Comparison of ENCODE assay signal across 11 mouse cellular contexts in the genomic region with DNA sequence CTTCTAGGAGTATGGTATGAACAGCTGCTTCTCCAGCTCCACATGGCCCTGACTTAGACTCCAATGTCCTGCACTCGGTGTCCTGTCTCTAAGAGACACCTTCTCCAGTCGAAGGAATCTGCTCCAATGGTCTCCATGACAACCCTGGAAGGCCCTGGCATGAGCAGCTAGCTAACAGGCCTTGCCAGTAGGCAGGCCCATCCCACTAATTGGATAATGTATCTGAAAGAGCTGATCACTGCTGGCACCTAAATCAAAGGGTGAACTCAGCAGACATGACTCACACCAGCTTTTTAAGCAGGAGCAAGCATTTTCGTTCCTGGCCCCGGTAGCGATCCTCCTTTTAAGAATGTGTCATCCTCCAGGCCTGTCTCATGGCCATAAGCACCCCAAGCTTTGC.
DNase-seq lines count a peak whose midpoint lies in the region; ATAC-seq and TF ChIP-seq lines count a peak whose summit lies in the region.
"Had no signal": no experiment of that assay in that cellular context is flagged by ENCODE, and none has a peak within 500 bp of the region (broad histone marks: within the 10 kb centered on the region; RNA-seq: fewer than 3 reads in every experiment).

No protein-coding gene starts in this region.

- no peak for TF ChIP-seq CTCF in hindbrain, postnatal 0 days (IDR thresholded peaks at IDR 0.05; ENCODE audit: low read depth)

- H3K9ac ChIP-seq in hindbrain, postnatal 0 days (replicated peaks; ENCODE audit: low read length) = no peak overlapping the region
- H3K9ac ChIP-seq in midbrain, embryonic 11.5 days (ENCODE audit: low read length) = no peak overlapping the region
- no peak overlapping the region for H3K9ac ChIP-seq in kidney, embryonic 14.5 days (ENCODE audit: low read depth, low read length)
- H3K9ac ChIP-seq: liver, embryonic 15.5 days had no signal

- 0 out of 2 replicates have a peak overlapping the region, but pooled peaks have one; percentile 32 for H3K27ac ChIP-seq in hindbrain, postnatal 0 days
- no peak overlapping the region for H3K27ac ChIP-seq in midbrain, embryonic 11.5 days (ENCODE audit: low read depth, low read length)
- H3K27ac ChIP-seq in kidney, embryonic 14.5 days (ENCODE audit: low read depth, low read length) = no peak overlapping the region
- H3K27ac ChIP-seq: liver, embryonic 15.5 days had no signal

- no peaks in the 10 kb centered on the region for H3K36me3 ChIP-seq in hindbrain, postnatal 0 days (ENCODE audit: insufficient read depth, low read length)
- H3K36me3 ChIP-seq in midbrain, embryonic 11.5 days (ENCODE audit: control insufficient read depth, insufficient read depth, low read length) = no peaks in the 10 kb centered on the region
- no peaks in the 10 kb centered on the region for H3K36me3 ChIP-seq in kidney, embryonic 14.5 days (ENCODE audit: control insufficient read depth, insufficient read depth, low read length)
- H3K36me3 ChIP-seq: G1E; liver, embryonic 15.5 days had no signal

- peaks cover 9% of the 10 kb centered on the region; the same call in 1 of the 2 replicates for H3K4me1 ChIP-seq in hindbrain, postnatal 0 days (ENCODE audit: insufficient read depth, low read length)
- H3K4me1 ChIP-seq in midbrain, embryonic 11.5 days (ENCODE audit: control insufficient read depth, insufficient read depth, low read length) = peaks cover 9% of the 10 kb centered on the region
- no peaks in the 10 kb centered on the region for H3K4me1 ChIP-seq in kidney, embryonic 14.5 days (ENCODE audit: control insufficient read depth, insufficient read depth, low read length)
- H3K4me1 ChIP-seq: liver, embryonic 15.5 days had no signal

- 20% methylated on average over 5 of the region's 5 CpGs for WGBS in hindbrain, postnatal 0 days
- 33% methylated on average over 5 of the region's 5 CpGs for WGBS in midbrain, embryonic 11.5 days
- WGBS in kidney, embryonic 14.5 days = 77% methylated on average over 5 of the region's 5 CpGs

- no peaks in the 10 kb centered on the region for H3K27me3 ChIP-seq in hindbrain, postnatal 0 days (ENCODE audit: insufficient read depth, low read length)
- H3K27me3 ChIP-seq in midbrain, embryonic 11.5 days (ENCODE audit: control insufficient read depth, insufficient read depth, low read length) = no peaks in the 10 kb centered on the region
- no peaks in the 10 kb centered on the region for H3K27me3 ChIP-seq in kidney, embryonic 14.5 days (ENCODE audit: control insufficient read depth, insufficient read depth, low read length)
- H3K27me3 ChIP-seq: liver, embryonic 15.5 days had no signal

- no peak overlapping the region for H3K4me2 ChIP-seq in hindbrain, postnatal 0 days (ENCODE audit: low read depth, low read length)
- no peak overlapping the region for H3K4me2 ChIP-seq in midbrain, embryonic 11.5 days
- no peak overlapping the region for H3K4me2 ChIP-seq in kidney, embryonic 14.5 days (replicated peaks; ENCODE audit: low read depth, low read length)
- H3K4me2 ChIP-seq: liver, embryonic 15.5 days had no signal

- H3K9me3 ChIP-seq in hindbrain, postnatal 0 days (ENCODE audit: low read length) = no peaks in the 10 kb centered on the region
- H3K9me3 ChIP-seq in midbrain, embryonic 11.5 days (ENCODE audit: control insufficient read depth, low read length) = no peaks in the 10 kb centered on the region
- H3K9me3 ChIP-seq in kidney, embryonic 14.5 days (ENCODE audit: control insufficient read depth, low read length) = no peaks in the 10 kb centered on the region
- H3K9me3 ChIP-seq: liver, embryonic 15.5 days had no signal

- peak; percentile 95 for ATAC-seq in hindbrain, postnatal 0 days
- ATAC-seq in midbrain, embryonic 11.5 days (ENCODE audit: low FRiP score) = no peak
- ATAC-seq in kidney, embryonic 14.5 days (ENCODE audit: low FRiP score, low TSS enrichment) = no peak

- peak; percentile 91 for DNase-seq in MN1 (ENCODE audit: low spot score)
- peak; percentile 90 for DNase-seq in brain, adult 2 months (ENCODE audit: low read depth, low spot score)
- peak; percentile 88 for DNase-seq in hindbrain, postnatal 0 days (ENCODE audit: low spot score)
- DNase-seq in midbrain, embryonic 11.5 days (ENCODE audit: low spot score, missing footprints) = peak; percentile 87
- no peak for DNase-seq in thymus, postnatal 25 days
- no peak for DNase-seq in gastrocnemius, postnatal 25 days
- DNase-seq in urinary bladder, postnatal 4 days (ENCODE audit: low spot score in 2 of 2) = no peak
- DNase-seq: heart, postnatal 10 days had no signal

- no peak overlapping the region for H3K4me3 ChIP-seq in hindbrain, postnatal 0 days (ENCODE audit: low read length)
- no peak overlapping the region for H3K4me3 ChIP-seq in midbrain, embryonic 11.5 days (ENCODE audit: low read depth, low read length)
- H3K4me3 ChIP-seq in kidney, embryonic 14.5 days (ENCODE audit: low read length) = no peak overlapping the region
- H3K4me3 ChIP-seq: liver, embryonic 15.5 days had no signal

Comparison
In these comparisons a context has a peak if more than half of its experiments do, and no peak if none do; other contexts are left out.
1. DNase-seq: peak in MN1 (single experiment), brain, adult 2 months (single experiment), hindbrain, postnatal 0 days (single experiment) and midbrain, embryonic 11.5 days (single experiment); none in thymus, postnatal 25 days (single experiment), gastrocnemius, postnatal 25 days (single experiment) and urinary bladder, postnatal 4 days (0 of 2).